Comparison of ENCODE assay signal across 26 mouse cellular contexts in genomic region chr1:33597043-33597442, GRCm38 (mm10).
DNase-seq lines count a peak whose midpoint lies in the region; ATAC-seq and TF ChIP-seq lines count a peak whose summit lies in the region.
"Had no signal": no experiment of that assay in that cellular context is flagged by ENCODE, and none has a peak within 500 bp of the region (broad histone marks: within the 10 kb centered on the region; RNA-seq: fewer than 3 reads in every experiment).

No protein-coding gene starts in this region.

- WGBS in spleen, adult 2 months = 83% methylated on average over 1 of the region's 1 CpGs
- 91% methylated on average over 1 of the region's 1 CpGs for WGBS in forebrain, embryonic 13.5 days

- peaks cover 16% of the 10 kb centered on the region for H3K4me1 ChIP-seq in spleen, adult 2 months (ENCODE audit: control insufficient read depth, insufficient read depth, insufficient read length)
- H3K4me1 ChIP-seq in forebrain, embryonic 13.5 days = 0 out of 2 replicates have a peak, but pooled peaks cover 9% of the 10 kb centered on the region
- H3K4me1 ChIP-seq: heart, embryonic 10.5 days; hindbrain, embryonic 15.5 days; midbrain, embryonic 15.5 days; neural tube, embryonic 13.5 days had no signal

- no peak overlapping the region for H3K9ac ChIP-seq in forebrain, embryonic 13.5 days
- H3K9ac ChIP-seq: embryonic facial prominence, embryonic 13.5 days; hindbrain, embryonic 15.5 days; midbrain, embryonic 15.5 days; neural tube, embryonic 13.5 days had no signal

- DNase-seq in layer of hippocampus, adult 2 months (ENCODE audit: low spot score in 2 of 2) = no peak
- no peak for DNase-seq in layer of hippocampus, postnatal 14 days (ENCODE audit: low spot score in 2 of 2)
- DNase-seq in spleen, adult 2 months (ENCODE audit: low read depth in 1 of 2, low spot score in 2 of 2) = no peak
- DNase-seq in spleen, postnatal 10 days (ENCODE audit: low spot score in 2 of 2) = no peak
- DNase-seq in ZHBTc4 (ENCODE audit: low read depth, low spot score) = peak; percentile 15
- no peak for DNase-seq in left cerebral cortex, postnatal 4 days
- DNase-seq: adrenal gland, adult 2 months; cerebellum, adult 18-20 months; cerebellum, postnatal 36 days; embryo, embryonic 11 days; heart, postnatal 4 days; kidney, postnatal 36 days; lung, adult 2 months; lung, postnatal 36 days had no signal

- no peak overlapping the region for H3K4me2 ChIP-seq in forebrain, embryonic 13.5 days
- H3K4me2 ChIP-seq: embryonic facial prominence, embryonic 13.5 days; hindbrain, embryonic 15.5 days; midbrain, embryonic 15.5 days; neural tube, embryonic 13.5 days had no signal

- H3K9me3 ChIP-seq in forebrain, embryonic 13.5 days (replicated peaks) = peaks cover 10% of the 10 kb centered on the region
- H3K9me3 ChIP-seq: heart, embryonic 10.5 days; hindbrain, embryonic 15.5 days; limb, embryonic 10.5 days; midbrain, embryonic 15.5 days had no signal

- H3K4me3 ChIP-seq in layer of hippocampus, adult 2 months = no peak overlapping the region
- no peak overlapping the region for H3K4me3 ChIP-seq in spleen, adult 2 months (ENCODE audit: extremely low read depth, insufficient read depth, insufficient read length)
- no peak overlapping the region for H3K4me3 ChIP-seq in forebrain, embryonic 13.5 days
- H3K4me3 ChIP-seq: embryonic facial prominence, embryonic 13.5 days; heart, embryonic 10.5 days; hindbrain, embryonic 15.5 days; limb, embryonic 10.5 days; megakaryocyte, embryonic 14.5 days; midbrain, embryonic 15.5 days; myocyte; neural tube, embryonic 13.5 days had no signal

- TF ChIP-seq CTCF in layer of hippocampus, adult 2 months (conservative IDR thresholded peaks at IDR 0.05) = peak; percentile 42
- peak; percentile 13; the same call in 1 of the 2 replicates for TF ChIP-seq CTCF in spleen, adult 2 months (IDR thresholded peaks at IDR 0.05; ENCODE audit: extremely low read depth, insufficient read depth, insufficient read length, insufficient replicate concordance)

- ATAC-seq in erythroblast, adult 5-6 weeks (replicated peaks; ENCODE audit: low FRiP score, poor library complexity, severe bottlenecking) = no peak
- no peak for ATAC-seq in forebrain, embryonic 13.5 days
- ATAC-seq: forebrain, embryonic 14.5 days; intestine, embryonic 16.5 days; midbrain, embryonic 15.5 days had no signal

- intact Hi-C loops in left cerebral cortex, postnatal 4 days (cut with DNase I) = no loop called here

- no peaks in the 10 kb centered on the region; the same call in 1 of the 2 replicates for H3K36me3 ChIP-seq in spleen, adult 2 months (ENCODE audit: control insufficient read depth, insufficient read depth, low read length)
- peaks cover 9% of the 10 kb centered on the region for H3K36me3 ChIP-seq in forebrain, embryonic 13.5 days (ENCODE audit: poor library complexity, severe bottlenecking)
- H3K36me3 ChIP-seq: hindbrain, embryonic 15.5 days; midbrain, embryonic 15.5 days had no signal

- no peaks in the 10 kb centered on the region for H3K27me3 ChIP-seq in spleen, adult 2 months (ENCODE audit: control insufficient read depth, insufficient read depth, low read length)
- no peaks in the 10 kb centered on the region for H3K27me3 ChIP-seq in forebrain, embryonic 13.5 days
- H3K27me3 ChIP-seq: embryonic facial prominence, embryonic 13.5 days; hindbrain, embryonic 15.5 days; megakaryocyte, embryonic 14.5 days; midbrain, embryonic 15.5 days; neural tube, embryonic 13.5 days had no signal

- no peak overlapping the region for H3K27ac ChIP-seq in layer of hippocampus, adult 2 months
- H3K27ac ChIP-seq in spleen, adult 2 months (ENCODE audit: insufficient read depth, low read length) = no peak overlapping the region
- no peak overlapping the region for H3K27ac ChIP-seq in forebrain, embryonic 13.5 days
- H3K27ac ChIP-seq: embryonic facial prominence, embryonic 13.5 days; heart, embryonic 10.5 days; hindbrain, embryonic 15.5 days; limb, embryonic 10.5 days; midbrain, embryonic 15.5 days; neural tube, embryonic 13.5 days had no signal

- TF ChIP-seq POLR2A in spleen, adult 2 months (IDR thresholded peaks at IDR 0.05; ENCODE audit: low read depth, low read length) = no peak
